Mouse (Mus musculus) forebrain, postnatal 0 days (tissue): ENCODE data around the gene Cnot4. TPM values are rescaled to one million over a fixed set of nuclear protein-coding genes. Genes with fewer than 3 reads are reported as not detected.
A peak's percentile ranks its signal among the peaks of the same experiment; 100 is the strongest.

Experiments
- ATAC-seq: fragments of 200-750 bp; cut with Nextera tagmentation; 2 replicates; pipeline ENCODE4 v1.8.0; 2017; ENCODE audit warnings: mild to moderate bottlenecking, moderate library complexity
- DNase-seq: peaks from one replicate; pipeline ENCODE4 v3.0.0-alpha.2; 2015
- H3K27ac ChIP-seq: fragments of 300-500 bp; sonication (generic); 2 replicates; pipeline ENCODE4 v1.5.1; 2014; ENCODE audit warnings: low read depth, mild to moderate bottlenecking, antibody characterized with exemption, low read length, moderate library complexity, mixed read lengths
- H3K27me3 ChIP-seq: fragments of 300-500 bp; sonication (generic); 2 replicates; pipeline ENCODE4 v1.6.1; 2014; ENCODE audit warnings: mild to moderate bottlenecking, low read length, mixed read lengths; ENCODE audit not compliant: insufficient read depth
- H3K36me3 ChIP-seq: fragments of 300-500 bp; sonication (generic); 2 replicates; pipeline ENCODE4 v1.6.1; 2014; ENCODE audit warnings: mild to moderate bottlenecking, moderate library complexity; ENCODE audit not compliant: insufficient read depth
- H3K4me1 ChIP-seq: fragments of 300-500 bp; sonication (generic); 2 replicates; pipeline ENCODE4 v1.6.1; 2014; ENCODE audit warnings: antibody characterized with exemption; ENCODE audit not compliant: insufficient read depth
- H3K4me2 ChIP-seq: fragments of 300-500 bp; sonication (generic); 2 replicates; pipeline ENCODE4 v1.6.1; 2014; ENCODE audit warnings: low read depth, mild to moderate bottlenecking, moderate library complexity
- H3K4me3 ChIP-seq: fragments of 300-500 bp; sonication (generic); 2 replicates; pipeline ENCODE4 v1.5.1; 2014; ENCODE audit warnings: low read depth, low read length, mixed read lengths
- H3K9ac ChIP-seq: fragments of 300-500 bp; sonication (generic); 2 replicates; pipeline ENCODE4 v1.6.1; 2014; ENCODE audit warnings: mild to moderate bottlenecking
- H3K9me3 ChIP-seq: fragments of 300-500 bp; sonication (generic); 2 replicates; pipeline ENCODE4 v1.6.1; 2016; ENCODE audit warnings: low read length
- CTCF ChIP-seq: sonication (generic); IDR thresholded peaks from 2 replicates; pipeline ENCODE4 v1.5.1; 2016; ENCODE audit warnings: antibody characterized with exemption, control low read depth, low read depth
- WGBS: fragments of 180-500 bp; shearing (Covaris S2); extraction: QIAGEN DNeasy Blood & Tissue Kit; methylation state at CpG from one replicate; pipeline ENCODE4 v1.1.7; 2014; 5-methylcytosine and 5-hydroxymethylcytosine counted together
- polyA plus RNA-seq: library from polyadenylated mRNA; unstranded; fragments of >200 nt; fragmentation: Nextera tagmentation; extraction: Ambion mirVana; gene quantifications from 2 replicates; pipeline ENCODE4 v1.2.1, GENCODE M21; 2015
- total RNA-seq: library from RNA; depleted of rRNA; stranded (reverse); fragments of >200 nt; gene quantifications from 2 replicates; pipeline ENCODE4 v1.2.3, GENCODE M21; 2014

The Cnot4 gene
- total and polyA plus RNA-seq, 2 experiments from 2014 or later: 25.5 to 30.9 TPM

DNA sequence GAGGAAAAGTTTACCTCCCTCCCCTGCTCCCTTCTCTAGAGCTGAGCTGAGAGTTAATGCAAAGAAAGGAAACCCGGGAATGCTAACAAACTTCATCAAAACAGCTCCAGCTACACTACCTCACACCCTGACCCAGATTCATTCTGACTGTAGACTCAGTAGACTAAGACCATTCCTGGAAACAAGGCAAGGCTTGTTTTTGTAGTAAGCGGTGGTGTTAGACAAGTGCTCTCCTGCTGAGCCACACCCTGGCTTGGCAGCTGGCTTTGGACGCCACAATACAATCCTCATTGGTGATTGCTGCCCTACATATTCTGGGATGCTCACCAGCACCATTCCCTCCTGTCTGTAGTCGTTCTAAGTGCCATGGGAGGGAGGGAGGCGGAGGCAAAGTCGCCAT, 106.3 kb downstream of the Cnot4 start:
- 51% methylated on average over 6 of the region's 6 CpGs for WGBS
- no peak overlapping the region for H3K27ac ChIP-seq
- no peak for DNase-seq

DNA sequence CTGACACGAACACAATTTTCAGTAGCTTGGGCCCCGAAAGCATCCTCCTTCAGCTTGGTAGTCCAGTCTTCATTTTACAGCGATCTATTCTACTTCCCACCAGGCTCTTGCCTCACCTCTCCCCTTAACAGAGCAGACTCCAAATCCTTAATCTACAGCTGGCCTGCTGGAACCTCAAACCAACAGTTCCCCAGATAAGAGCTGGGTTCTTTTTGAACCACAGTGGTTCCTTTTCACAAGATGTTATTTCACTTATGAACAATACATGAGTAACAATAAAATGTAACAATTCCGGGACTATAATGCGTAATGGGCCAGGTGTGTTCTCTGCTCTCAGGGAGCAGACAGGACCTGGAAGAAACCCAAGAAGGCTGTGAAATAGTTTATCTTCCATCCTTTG, 116.9 kb downstream of the Cnot4 start:
- H3K4me3 ChIP-seq: no peak overlapping the region
- no peaks in the 10 kb centered on the region for H3K4me1 ChIP-seq
- no peaks in the 10 kb centered on the region for H3K9me3 ChIP-seq
- no peak overlapping the region for H3K4me2 ChIP-seq
- TF ChIP-seq CTCF: no peak
- ATAC-seq (no peak), DNase-seq (no peak)
- no peak overlapping the region for H3K9ac ChIP-seq
- H3K27me3 ChIP-seq: no peaks in the 10 kb centered on the region
- no peak overlapping the region for H3K27ac ChIP-seq
- 97% methylated on average over 5 of the region's 5 CpGs for WGBS
- H3K36me3 ChIP-seq: no peaks in the 10 kb centered on the region; the same call in 1 of the 2 replicates

More for the DNA sequence above, 106.3 kb downstream of the Cnot4 start:
- Histone ChIP-seq H3K9me3 (no peaks in the 10 kb centered on the region), H3K4me3 (no peak overlapping the region), H3K4me1 (no peaks in the 10 kb centered on the region), H3K27me3 (no peaks in the 10 kb centered on the region), H3K36me3 (0 out of 2 replicates have a peak, but pooled peaks cover 6% of the 10 kb centered on the region), H3K4me2 (no peak overlapping the region), H3K9ac (no peak overlapping the region)
- peak; percentile 54 for ATAC-seq
- TF ChIP-seq CTCF: no peak

DNA sequence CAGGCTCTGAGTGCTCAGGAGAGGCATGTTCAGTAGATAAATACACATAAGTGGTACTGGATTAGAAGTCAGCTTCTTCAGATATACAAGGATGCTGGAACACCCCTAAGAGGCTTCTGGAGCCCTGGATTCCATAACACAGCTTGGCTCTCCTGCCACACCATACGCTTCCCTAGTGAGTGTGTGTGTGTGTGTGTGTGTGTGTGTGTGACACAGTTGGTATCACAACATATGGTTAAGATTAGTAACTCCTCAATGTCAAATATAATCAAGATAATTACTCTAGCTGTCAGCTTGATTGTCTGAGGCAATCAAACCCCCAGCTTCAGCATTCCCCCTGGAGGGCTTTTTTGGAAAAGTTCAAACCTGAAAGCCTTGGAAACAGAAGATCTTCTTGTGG, 121.6 kb downstream of the Cnot4 start:
- Histone ChIP-seq H3K9me3 (no peaks in the 10 kb centered on the region), H3K27ac (no peak overlapping the region), H3K4me2 (no peak overlapping the region), H3K9ac (no peak overlapping the region), H3K4me3 (no peak overlapping the region), H3K27me3 (no peaks in the 10 kb centered on the region), H3K4me1 (no peaks in the 10 kb centered on the region), H3K36me3 (no peaks in the 10 kb centered on the region)
- 71% methylated on average over 1 of the region's 1 CpGs for WGBS
- DNase-seq: peak; percentile 43
- no peak for TF ChIP-seq CTCF
- ATAC-seq: peak; percentile 78; the same call in 1 of the 2 replicates

DNA sequence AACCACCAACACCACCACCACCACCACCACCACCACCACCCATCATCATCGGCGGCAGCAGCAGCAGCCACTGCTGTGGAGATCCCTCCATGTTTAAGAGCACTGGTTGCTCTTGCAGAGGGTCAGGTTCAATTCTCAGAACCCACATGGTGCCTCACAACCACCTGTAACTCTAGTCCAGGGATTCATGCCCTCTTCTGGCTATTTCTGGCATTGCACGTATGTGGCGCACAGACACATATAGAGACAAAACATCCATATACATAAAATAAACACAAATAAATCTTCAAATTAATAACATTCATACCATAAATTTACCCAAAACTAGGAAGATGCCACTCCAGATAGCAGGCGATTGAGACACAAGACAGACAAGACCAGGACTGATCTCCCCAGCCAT, 122.8 kb downstream of the Cnot4 start:
- no peaks in the 10 kb centered on the region for H3K4me1 ChIP-seq
- no peak for ATAC-seq

DNA sequence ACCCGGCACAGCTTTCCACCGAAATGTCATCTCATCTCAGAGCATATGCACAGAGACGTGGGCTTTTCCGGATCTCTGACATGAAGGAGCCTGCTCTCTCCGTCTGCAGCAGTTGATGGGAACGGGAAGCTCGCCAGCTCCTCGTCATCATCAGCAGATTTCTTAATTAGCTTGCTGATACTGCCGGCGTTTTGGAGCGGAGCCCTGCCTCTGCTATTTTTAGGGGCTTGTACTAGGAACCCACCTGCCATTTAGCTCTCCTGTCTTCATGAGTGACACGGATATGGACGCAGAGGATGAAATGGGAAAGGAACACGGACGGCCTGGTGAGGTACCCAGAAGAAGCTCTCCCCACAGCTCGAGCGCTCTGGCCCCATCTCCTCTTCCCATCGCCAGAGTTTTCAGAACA, 131.3 kb downstream of the Cnot4 start:
- H3K27me3 ChIP-seq: no peaks in the 10 kb centered on the region
- DNase-seq (peak; percentile 86), ATAC-seq (peak; percentile 72)
- WGBS: 28% methylated on average over 18 of the region's 18 CpGs
- H3K4me3 ChIP-seq: peak overlapping the region; percentile 17; the same call in 1 of the 2 replicates
- no peak for TF ChIP-seq CTCF
- H3K4me1 ChIP-seq: no peaks in the 10 kb centered on the region
- no peaks in the 10 kb centered on the region for H3K9me3 ChIP-seq
- peak overlapping the region; percentile 47 for H3K4me2 ChIP-seq
- H3K9ac ChIP-seq: no peak overlapping the region
- peak overlapping the region; percentile 35; the same call in 1 of the 2 replicates for H3K27ac ChIP-seq
- no peaks in the 10 kb centered on the region for H3K36me3 ChIP-seq

More for the DNA sequence above, 122.8 kb downstream of the Cnot4 start:
- H3K36me3 ChIP-seq: no peaks in the 10 kb centered on the region
- no peak for DNase-seq
- H3K9ac ChIP-seq: no peak overlapping the region
- TF ChIP-seq CTCF: peak; percentile 25; the same call in 1 of the 2 replicates
- no peak overlapping the region for H3K4me3 ChIP-seq
- H3K27ac ChIP-seq: no peak overlapping the region
- 96% methylated on average over 5 of the region's 5 CpGs for WGBS
- no peak overlapping the region for H3K4me2 ChIP-seq
- H3K27me3 ChIP-seq: no peaks in the 10 kb centered on the region
- no peaks in the 10 kb centered on the region for H3K9me3 ChIP-seq

DNA sequence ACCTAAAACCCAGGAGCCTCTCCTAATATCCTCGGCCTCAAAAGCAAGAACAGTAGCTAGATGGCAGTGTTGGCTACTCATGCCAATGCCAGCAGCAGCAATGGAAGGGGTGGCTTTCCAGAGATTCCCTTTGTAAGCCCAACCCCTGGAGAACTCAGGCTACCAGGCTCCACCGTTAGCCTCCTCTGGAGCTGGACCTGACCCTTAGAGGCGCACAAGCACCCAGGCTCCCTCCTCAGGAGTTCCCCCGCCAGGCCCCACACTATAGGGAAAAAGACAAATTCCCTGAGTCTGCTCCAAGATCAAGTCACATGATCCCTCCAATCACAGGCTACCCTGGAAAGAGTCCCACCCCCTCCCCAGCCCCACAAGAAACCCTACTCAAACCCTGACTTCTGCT, 134.4 kb downstream of the Cnot4 start:
- peak; percentile 80 for TF ChIP-seq CTCF
- H3K4me1 ChIP-seq: no peaks in the 10 kb centered on the region
- H3K9me3 ChIP-seq: no peaks in the 10 kb centered on the region
- no peak overlapping the region for H3K9ac ChIP-seq
- H3K4me3 ChIP-seq: no peak overlapping the region
- WGBS: 13% methylated on average over 4 of the region's 4 CpGs
- DNase-seq: peak; percentile 78
- H3K27ac ChIP-seq: no peak overlapping the region
- peak; percentile 76 for ATAC-seq
- no peaks in the 10 kb centered on the region for H3K36me3 ChIP-seq
- peak overlapping the region; percentile 39 for H3K4me2 ChIP-seq
- no peaks in the 10 kb centered on the region for H3K27me3 ChIP-seq

DNA sequence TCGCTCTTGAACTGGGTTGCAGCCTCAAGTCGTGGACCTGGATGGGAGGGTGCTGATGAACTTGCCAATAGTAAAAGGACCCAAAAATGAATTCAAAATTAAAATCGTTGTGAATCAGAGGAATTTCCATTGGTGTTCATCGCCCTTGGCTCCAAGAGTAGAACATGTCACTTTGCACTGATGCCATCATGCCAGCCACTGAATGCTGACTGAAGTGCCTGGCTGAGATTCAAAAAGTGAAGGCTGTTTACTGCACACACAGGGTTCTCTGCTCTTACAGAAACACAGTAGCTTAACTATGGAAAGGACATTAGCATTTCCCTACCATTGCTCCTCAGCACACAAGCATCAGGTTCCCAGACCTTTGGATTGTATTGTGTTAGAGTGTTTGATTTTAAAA, 137.0 kb downstream of the Cnot4 start:
- no peak for DNase-seq
- no peaks in the 10 kb centered on the region for H3K4me1 ChIP-seq
- no peak for TF ChIP-seq CTCF
- no peak overlapping the region for H3K9ac ChIP-seq
- 61% methylated on average over 4 of the region's 4 CpGs for WGBS
- H3K27ac ChIP-seq: no peak overlapping the region
- no peaks in the 10 kb centered on the region for H3K27me3 ChIP-seq
- ATAC-seq: no peak
- no peak overlapping the region for H3K4me3 ChIP-seq
- no peak overlapping the region for H3K4me2 ChIP-seq
- no peaks in the 10 kb centered on the region for H3K9me3 ChIP-seq
- no peaks in the 10 kb centered on the region for H3K36me3 ChIP-seq
